Mouse (Mus musculus) limb, embryonic 10.5 days (tissue): ENCODE results near the gene Krtap4-9. TPM values are rescaled to one million over a fixed set of nuclear protein-coding genes. Genes with fewer than 3 reads are reported as not detected.
"Not testable (repeated sequence)": the region's sequence is repeated elsewhere in the genome, so short reads cannot be mapped to it uniquely, and the experiment has no call there.

Source experiments
- DNase-seq: peaks from one replicate; pipeline ENCODE4 v3.0.0-alpha.2; 2017; ENCODE audit warnings: low spot score
- H3K27ac ChIP-seq: fragments of 300-500 bp; sonication (generic); 2 replicates; pipeline ENCODE4 v1.5.1; 2016; ENCODE audit warnings: mild to moderate bottlenecking
- H3K27me3 ChIP-seq: fragments of 300-500 bp; sonication (generic); 2 replicates; pipeline ENCODE4 v1.6.1; 2016; ENCODE audit warnings: low read depth, mild to moderate bottlenecking; ENCODE audit not compliant: poor library complexity, severe bottlenecking
- H3K36me3 ChIP-seq: fragments of 300-500 bp; sonication (generic); 2 replicates; pipeline ENCODE4 v1.6.1; 2016; ENCODE audit warnings: mild to moderate bottlenecking, moderate library complexity
- H3K4me1 ChIP-seq: fragments of 300-500 bp; sonication (generic); 2 replicates; pipeline ENCODE4 v1.6.1; 2016
- H3K4me3 ChIP-seq: fragments of 300-500 bp; sonication (generic); 2 replicates; pipeline ENCODE4 v1.5.1; 2016; ENCODE audit warnings: mild to moderate bottlenecking, moderate library complexity
- H3K9me3 ChIP-seq: fragments of 300-500 bp; sonication (generic); replicated peaks from 2 replicates; pipeline ENCODE4 v1.6.1; 2016; ENCODE audit warnings: mild to moderate bottlenecking
- WGBS: fragments of 180-500 bp; shearing (Covaris S2); methylation state at CpG from one replicate; pipeline ENCODE4 v1.1.7; 2016; 5-methylcytosine and 5-hydroxymethylcytosine counted together
- polyA plus RNA-seq: library from polyadenylated mRNA; unstranded; fragments of >200 nt; fragmentation: Nextera tagmentation; extraction: Ambion mirVana; gene quantifications from 2 replicates; pipeline ENCODE4 v1.2.1, GENCODE M21; 2016

Krtap4-9 gene
- polyA plus RNA-seq = not detected in 2 replicates

GRCm38 (mm10) chr11:99784900-99785299, at the start of gene Krtap4-9:
Gene Krtap4-9 (plus strand): TSS chr11:99785200.
- H3K4me3 ChIP-seq, H3K9me3 ChIP-seq, H3K36me3 ChIP-seq, H3K4me1 ChIP-seq, H3K27ac ChIP-seq, DNase-seq, H3K27me3 ChIP-seq: not testable (repeated sequence)

GRCm38 (mm10) chr11:99743985-99744384, 41.0 kb upstream of the Krtap4-9 start:
- H3K9me3 ChIP-seq = no peaks in the 10 kb centered on the region

GRCm38 (mm10) chr11:99758877-99759276, 26.1 kb upstream of the Krtap4-9 start:
- 87% methylated on average over 1 of the region's 1 CpGs for WGBS
- no peaks in the 10 kb centered on the region for H3K4me1 ChIP-seq
- no peaks in the 10 kb centered on the region for H3K9me3 ChIP-seq
- H3K27me3 ChIP-seq = no peaks in the 10 kb centered on the region
- H3K36me3 ChIP-seq = no peaks in the 10 kb centered on the region
- H3K27ac ChIP-seq = no peak overlapping the region
- H3K4me3 ChIP-seq = no peak overlapping the region
- DNase-seq = no peak

More at GRCm38 (mm10) chr11:99743985-99744384, 41.0 kb upstream of the Krtap4-9 start:
- Histone ChIP-seq H3K27ac (no peak overlapping the region), H3K36me3 (no peaks in the 10 kb centered on the region), H3K27me3 (no peaks in the 10 kb centered on the region), H3K4me1 (no peaks in the 10 kb centered on the region), H3K4me3 (no peak overlapping the region)
- WGBS = 95% methylated on average over 3 of the region's 3 CpGs
- DNase-seq = no peak

- Histone ChIP-seq H3K4me1 (no peaks in the 10 kb centered on the region), H3K4me3 (no peak overlapping the region), H3K9me3 (no peaks in the 10 kb centered on the region), H3K27ac (no peak overlapping the region), H3K36me3 (no peaks in the 10 kb centered on the region), H3K27me3 (no peaks in the 10 kb centered on the region)
- 81% methylated on average over 2 of the region's 2 CpGs for WGBS
- DNase-seq = no peak
Observed at GRCm38 (mm10) chr11:99768410-99768809, 16.6 kb upstream of the Krtap4-9 start.

- not testable (repeated sequence) for H3K4me1 ChIP-seq, H3K27me3 ChIP-seq, H3K27ac ChIP-seq, H3K9me3 ChIP-seq, H3K36me3 ChIP-seq, DNase-seq, H3K4me3 ChIP-seq
Observed at GRCm38 (mm10) chr11:99772813-99773212, 12.2 kb upstream of the Krtap4-9 start, which contains the start of gene Gm11595. Gene Gm11595 (minus strand): TSS chr11:99772913.

- Histone ChIP-seq H3K4me1 (peaks cover 10% of the 10 kb centered on the region), H3K36me3 (no peaks in the 10 kb centered on the region), H3K9me3 (no peaks in the 10 kb centered on the region), H3K27ac (no peak overlapping the region), H3K27me3 (no peaks in the 10 kb centered on the region), H3K4me3 (no peak overlapping the region)
- 65% methylated on average over 7 of the region's 7 CpGs for WGBS
- no peak for DNase-seq
Observed at GRCm38 (mm10) chr11:99778401-99778800, 6.6 kb upstream of the Krtap4-9 start.

- WGBS = 92% methylated on average over 2 of the region's 2 CpGs
- Histone ChIP-seq H3K27ac (no peak within 1 kb of the TSS), H3K9me3 (no peaks in the 10 kb centered on the region), H3K36me3 (no peaks in the 10 kb centered on the region), H3K27me3 (no peaks in the 10 kb centered on the region), H3K4me1 (peaks cover 10% of the 10 kb centered on the region), H3K4me3 (no peak within 1 kb of the TSS)
- DNase-seq = no peak
Observed at GRCm38 (mm10) chr11:99780604-99781003, 4.4 kb upstream of the Krtap4-9 start, which contains the start of gene Krtap4-8. Gene Krtap4-8 (minus strand): TSS chr11:99780704.

GRCm38 (mm10) chr11:99793367-99793766, 8.4 kb downstream of the Krtap4-9 start, which contains the start of gene Gm11596:
Gene Gm11596 (minus strand): TSS chr11:99793467.
- H3K9me3 ChIP-seq = no peaks in the 10 kb centered on the region
- H3K36me3 ChIP-seq = no peaks in the 10 kb centered on the region
- no peak within 1 kb of the TSS for H3K27ac ChIP-seq
- no peak within 1 kb of the TSS for H3K4me3 ChIP-seq
- H3K4me1 ChIP-seq = no peaks in the 10 kb centered on the region
- 86% methylated on average over 2 of the region's 2 CpGs for WGBS
- no peaks in the 10 kb centered on the region for H3K27me3 ChIP-seq
- DNase-seq = no peak

GRCm38 (mm10) chr11:99798832-99799231, 13.8 kb downstream of the Krtap4-9 start, which contains the start of gene Gm11569:
Gene Gm11569 (minus strand): TSS chr11:99798932.
- not testable (repeated sequence) for H3K36me3 ChIP-seq, H3K27me3 ChIP-seq, H3K27ac ChIP-seq, DNase-seq, H3K4me1 ChIP-seq, H3K4me3 ChIP-seq, H3K9me3 ChIP-seq
- WGBS = no CpG with 5 or more reads among the region's 1 CpGs

- no CpG with 5 or more reads among the region's 1 CpGs for WGBS
- DNase-seq, H3K4me1 ChIP-seq, H3K27me3 ChIP-seq, H3K9me3 ChIP-seq, H3K4me3 ChIP-seq, H3K27ac ChIP-seq, H3K36me3 ChIP-seq: not testable (repeated sequence)
Observed at GRCm38 (mm10) chr11:99804346-99804745, 19.3 kb downstream of the Krtap4-9 start, which contains the start of gene Gm11554. Gene Gm11554 (minus strand): TSS chr11:99804446.

- not testable (repeated sequence) for H3K27ac ChIP-seq, H3K4me3 ChIP-seq, DNase-seq, H3K27me3 ChIP-seq, H3K9me3 ChIP-seq, H3K4me1 ChIP-seq, H3K36me3 ChIP-seq
Observed at GRCm38 (mm10) chr11:99809792-99810191, 24.8 kb downstream of the Krtap4-9 start, which contains the start of gene Krtap4-13. Gene Krtap4-13 (minus strand): TSS chr11:99809892.

GRCm38 (mm10) chr11:99815566-99815965, 30.6 kb downstream of the Krtap4-9 start, which contains the start of gene Gm11564:
Gene Gm11564 (minus strand): TSS chr11:99815666.
- not testable (repeated sequence) for H3K36me3 ChIP-seq, DNase-seq, H3K27me3 ChIP-seq, H3K4me3 ChIP-seq, H3K27ac ChIP-seq, H3K4me1 ChIP-seq, H3K9me3 ChIP-seq
- WGBS = 95% methylated on average over 2 of the region's 2 CpGs
